Mouse (Mus musculus): ENCODE data around the gene Catsperz. TPM values are rescaled to one million over a fixed set of nuclear protein-coding genes. Genes with fewer than 3 reads are reported as not detected.

Catsperz gene
- polyA plus RNA-seq, 1 experiment = 5.2 TPM

DNA sequence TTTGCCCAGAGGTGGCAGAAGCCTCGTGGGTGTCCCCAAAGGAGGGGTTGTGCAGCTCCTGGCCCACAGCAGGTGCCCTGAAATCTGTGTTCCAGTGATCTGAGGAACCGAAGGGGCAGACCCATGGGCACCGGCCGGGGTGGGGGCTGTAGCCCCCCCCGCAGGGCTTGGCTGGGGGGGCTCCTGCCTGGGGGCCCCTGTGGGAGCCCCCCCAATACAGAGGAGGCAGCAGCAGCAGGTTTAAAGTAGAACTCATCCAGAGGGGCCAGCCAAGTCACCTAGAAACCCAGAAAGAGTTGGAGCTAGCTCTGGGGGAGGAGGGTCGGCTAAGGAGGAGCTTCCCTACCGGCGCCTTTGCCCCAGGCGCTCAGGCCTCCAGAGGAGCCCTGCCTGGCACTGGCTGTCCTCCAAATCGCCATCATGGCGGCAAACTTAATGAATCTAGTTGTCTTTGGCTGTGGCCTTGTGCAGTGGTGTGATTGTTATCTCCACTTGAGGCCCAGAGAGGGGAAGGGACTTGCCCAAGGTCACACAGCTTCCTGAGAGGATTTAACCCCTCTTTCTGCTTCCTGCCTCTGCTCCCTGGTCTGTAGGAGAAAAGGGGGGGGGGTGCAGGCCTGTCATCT, 45.4 kb upstream of the Catsperz start:
- no peak for DNase-seq
- Histone ChIP-seq H3K36me3 (ENCODE audit: control insufficient read depth, insufficient read depth, low read length) (no peaks in the 10 kb centered on the region), H3K27me3 (ENCODE audit: control insufficient read depth, insufficient read depth, low read length) (no peaks in the 10 kb centered on the region), H3K4me1 (replicated peaks; ENCODE audit: control insufficient read depth, insufficient read depth, low read length) (peaks cover 30% of the 10 kb centered on the region), H3K4me3 (ENCODE audit: control insufficient read depth, insufficient read depth, low read length) (no peak overlapping the region), H3K27ac (ENCODE audit: control insufficient read depth, insufficient read depth, low read length) (no peak overlapping the region)
- 51% methylated on average over 11 of the region's 11 CpGs for WGBS
- no peak for TF ChIP-seq CTCF (IDR thresholded peaks at IDR 0.05; ENCODE audit: borderline replicate concordance, control insufficient read depth, extremely low read depth, insufficient read depth, low read length, poor library complexity)
- TF ChIP-seq POLR2A (IDR thresholded peaks at IDR 0.05; ENCODE audit: control insufficient read depth, extremely low read depth, insufficient read depth, low read length, poor library complexity) = no peak

DNA sequence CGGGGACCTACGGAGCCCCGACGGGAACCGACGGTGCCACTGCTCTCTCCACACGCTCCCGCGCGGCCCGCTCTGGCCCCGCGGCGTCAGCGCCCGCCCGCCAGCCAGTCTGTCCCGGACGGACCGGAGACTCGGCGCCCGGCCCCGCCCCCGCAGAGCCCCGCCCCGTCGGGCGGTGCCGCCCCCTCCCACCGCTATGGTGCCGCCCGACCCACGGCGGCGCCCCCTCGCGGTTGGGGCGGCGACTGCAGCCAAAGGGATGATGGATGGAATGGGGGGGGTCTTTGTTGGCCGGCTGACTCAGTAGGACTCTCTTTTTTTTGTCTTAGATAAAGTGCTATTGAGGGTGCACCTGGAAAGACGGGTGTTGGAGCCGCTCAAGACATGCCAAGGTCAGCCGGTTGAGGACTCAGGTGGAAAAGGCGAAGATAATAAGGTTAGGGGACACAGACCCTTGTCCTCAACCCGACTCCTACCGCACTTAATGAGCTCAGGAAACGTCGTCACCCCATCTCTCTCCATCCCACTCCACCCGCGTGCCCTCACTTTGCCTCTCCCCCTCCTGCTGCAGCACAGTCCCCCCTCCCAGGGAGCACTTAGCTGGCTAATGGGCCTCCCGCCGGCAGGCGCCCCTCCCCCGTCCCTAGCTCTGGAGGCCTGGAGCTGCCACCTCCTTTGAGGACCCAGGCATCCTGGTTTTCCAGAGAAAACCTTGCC, 44.6 kb upstream of the Catsperz start:
- peak; percentile 67 for DNase-seq
- no peaks in the 10 kb centered on the region for H3K27me3 ChIP-seq (ENCODE audit: control insufficient read depth, insufficient read depth, low read length)
- H3K4me1 ChIP-seq (replicated peaks; ENCODE audit: control insufficient read depth, insufficient read depth, low read length) = peaks cover 30% of the 10 kb centered on the region
- 2% methylated on average over 55 of the region's 55 CpGs for WGBS
- TF ChIP-seq POLR2A (IDR thresholded peaks at IDR 0.05; ENCODE audit: control insufficient read depth, extremely low read depth, insufficient read depth, low read length, poor library complexity) (no peak), CTCF (IDR thresholded peaks at IDR 0.05; ENCODE audit: borderline replicate concordance, control insufficient read depth, extremely low read depth, insufficient read depth, low read length, poor library complexity) (peak; percentile 94)
- no peak overlapping the region for H3K27ac ChIP-seq (ENCODE audit: control insufficient read depth, insufficient read depth, low read length)
- H3K4me3 ChIP-seq (ENCODE audit: control insufficient read depth, insufficient read depth, low read length) = peak overlapping the region; percentile 51
- no peaks in the 10 kb centered on the region for H3K36me3 ChIP-seq (ENCODE audit: control insufficient read depth, insufficient read depth, low read length)

DNA sequence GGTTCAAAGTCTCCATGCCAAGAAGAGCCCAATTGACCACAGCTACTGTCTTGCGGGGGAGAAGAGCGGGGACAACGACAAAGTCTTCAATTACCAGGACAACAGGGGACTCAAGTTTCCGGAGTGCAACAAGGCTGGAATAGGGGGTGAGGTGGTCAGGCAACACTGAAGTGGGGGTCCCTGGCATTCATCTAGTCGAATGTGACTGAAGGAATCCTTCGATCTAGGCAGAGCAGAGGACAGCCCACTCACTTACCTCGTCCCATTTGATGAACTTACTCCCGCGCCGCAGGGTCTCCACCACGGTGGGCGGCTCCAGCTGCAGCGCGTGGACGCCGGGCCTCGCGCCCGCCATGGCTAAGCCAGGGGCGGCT, 44.1 kb upstream of the Catsperz start:
- WGBS = 3% methylated on average over 20 of the region's 20 CpGs
- H3K4me3 ChIP-seq (ENCODE audit: control insufficient read depth, insufficient read depth, low read length) = peak overlapping the region; percentile 51
- peaks cover 30% of the 10 kb centered on the region for H3K4me1 ChIP-seq (replicated peaks; ENCODE audit: control insufficient read depth, insufficient read depth, low read length)
- H3K36me3 ChIP-seq (ENCODE audit: control insufficient read depth, insufficient read depth, low read length) = no peaks in the 10 kb centered on the region
- no peak for DNase-seq
- TF ChIP-seq CTCF (IDR thresholded peaks at IDR 0.05; ENCODE audit: borderline replicate concordance, control insufficient read depth, extremely low read depth, insufficient read depth, low read length, poor library complexity) (no peak), POLR2A (IDR thresholded peaks at IDR 0.05; ENCODE audit: control insufficient read depth, extremely low read depth, insufficient read depth, low read length, poor library complexity) (no peak)
- no peaks in the 10 kb centered on the region for H3K27me3 ChIP-seq (ENCODE audit: control insufficient read depth, insufficient read depth, low read length)
- no peak overlapping the region for H3K27ac ChIP-seq (ENCODE audit: control insufficient read depth, insufficient read depth, low read length)

DNA sequence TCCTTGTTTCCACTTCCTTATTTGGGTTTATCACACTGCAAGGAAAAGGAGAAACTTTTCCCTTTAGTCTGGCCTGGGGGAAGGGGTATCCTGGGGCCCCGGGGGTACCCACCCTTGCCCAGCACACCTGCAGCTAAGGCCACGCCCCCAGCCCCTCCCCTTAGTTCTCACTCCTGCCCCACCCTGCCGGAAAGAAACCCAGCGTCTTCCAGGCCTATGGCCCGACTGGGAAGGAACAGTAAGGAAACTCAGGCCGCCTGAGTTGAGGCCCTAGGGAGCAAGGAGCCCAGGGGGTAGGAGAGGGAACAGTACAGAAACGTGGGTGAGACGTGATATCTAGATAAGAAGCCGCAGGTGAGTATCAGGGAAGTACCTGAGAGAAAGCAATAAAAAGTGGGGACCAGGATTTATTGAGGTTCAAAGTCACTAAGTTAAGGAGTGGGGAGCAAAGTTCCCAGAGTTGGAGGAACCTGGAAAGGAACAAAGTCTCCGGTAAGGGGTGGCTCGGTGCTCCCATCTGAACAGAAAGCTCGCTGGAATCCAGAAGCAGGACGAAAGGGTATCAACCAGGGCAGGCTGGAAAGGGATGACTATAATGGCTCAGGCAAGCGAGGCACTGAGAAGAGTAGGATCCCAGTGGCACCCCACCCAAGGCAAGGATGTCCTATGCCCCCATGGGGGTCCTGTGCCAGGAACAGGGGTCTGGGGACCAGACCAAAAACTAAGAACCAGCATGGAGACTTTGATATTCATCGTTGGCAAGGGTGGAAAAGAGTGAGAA, 43.5 kb upstream of the Catsperz start:
- no peak overlapping the region for H3K27ac ChIP-seq (ENCODE audit: control insufficient read depth, insufficient read depth, low read length)
- TF ChIP-seq POLR2A (IDR thresholded peaks at IDR 0.05; ENCODE audit: control insufficient read depth, extremely low read depth, insufficient read depth, low read length, poor library complexity) (no peak), CTCF (IDR thresholded peaks at IDR 0.05; ENCODE audit: borderline replicate concordance, control insufficient read depth, extremely low read depth, insufficient read depth, low read length, poor library complexity) (no peak)
- 0 out of 2 replicates have a peak overlapping the region, but pooled peaks have one; percentile 3 for H3K4me3 ChIP-seq (ENCODE audit: control insufficient read depth, insufficient read depth, low read length)
- no peaks in the 10 kb centered on the region for H3K36me3 ChIP-seq (ENCODE audit: control insufficient read depth, insufficient read depth, low read length)
- peak; percentile 39 for DNase-seq
- no peaks in the 10 kb centered on the region for H3K27me3 ChIP-seq (ENCODE audit: control insufficient read depth, insufficient read depth, low read length)
- H3K4me1 ChIP-seq (replicated peaks; ENCODE audit: control insufficient read depth, insufficient read depth, low read length) = peaks cover 27% of the 10 kb centered on the region
- WGBS = 26% methylated on average over 15 of the region's 15 CpGs

DNA sequence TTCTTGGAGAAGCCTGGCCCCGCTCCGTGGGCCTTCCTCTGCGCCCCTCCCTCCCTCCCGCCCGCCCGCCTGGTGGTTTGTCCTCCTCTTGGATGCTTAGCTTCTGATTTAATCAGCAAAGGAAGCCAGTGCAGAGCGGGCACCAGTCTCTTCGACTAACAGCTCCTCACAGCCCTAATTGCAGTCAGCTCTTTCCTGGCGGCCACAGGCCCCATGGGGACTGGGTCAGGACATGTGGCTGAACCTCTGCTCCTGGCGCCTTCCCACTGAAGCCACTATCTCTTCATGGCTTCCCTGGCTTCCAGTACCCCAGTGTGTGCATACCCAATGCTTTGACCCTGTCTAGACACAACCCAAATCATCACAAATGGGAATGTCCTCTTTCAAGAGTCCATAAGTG, 31.3 kb upstream of the Catsperz start:
- no peak overlapping the region for H3K27ac ChIP-seq (ENCODE audit: control insufficient read depth, insufficient read depth, low read length)
- no peak for DNase-seq
- WGBS = 90% methylated on average over 10 of the region's 10 CpGs
- no peak for TF ChIP-seq POLR2A (IDR thresholded peaks at IDR 0.05; ENCODE audit: control insufficient read depth, extremely low read depth, insufficient read depth, low read length, poor library complexity)
- no peak for TF ChIP-seq CTCF (IDR thresholded peaks at IDR 0.05; ENCODE audit: borderline replicate concordance, control insufficient read depth, extremely low read depth, insufficient read depth, low read length, poor library complexity)
- H3K36me3 ChIP-seq (ENCODE audit: control insufficient read depth, insufficient read depth, low read length) = no peaks in the 10 kb centered on the region
- H3K4me1 ChIP-seq (replicated peaks; ENCODE audit: control insufficient read depth, insufficient read depth, low read length) = peaks cover 12% of the 10 kb centered on the region
- H3K27me3 ChIP-seq (ENCODE audit: control insufficient read depth, insufficient read depth, low read length) = no peaks in the 10 kb centered on the region
- no peak overlapping the region for H3K4me3 ChIP-seq (ENCODE audit: control insufficient read depth, insufficient read depth, low read length)

DNA sequence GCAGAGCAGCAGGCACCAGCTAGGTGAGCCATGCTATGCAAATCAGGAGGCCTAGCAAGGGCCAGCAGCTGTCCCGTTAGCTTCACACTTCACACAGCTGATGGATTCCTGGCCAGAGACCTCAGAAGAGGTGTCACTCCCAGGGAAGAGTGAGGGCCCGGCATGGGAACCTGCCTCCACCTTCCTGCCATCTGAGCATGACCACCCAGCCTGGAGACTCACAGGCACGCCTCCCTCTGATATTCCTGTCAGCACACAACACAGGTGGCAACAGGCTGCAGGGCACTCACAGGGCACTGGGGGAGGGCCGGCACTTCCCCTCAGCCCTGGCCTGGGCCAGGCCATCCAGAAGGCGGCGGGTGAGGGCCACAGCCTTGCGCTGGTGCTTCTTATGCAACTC, 30.2 kb upstream of the Catsperz start:
- DNase-seq = no peak
- no peak for TF ChIP-seq CTCF (IDR thresholded peaks at IDR 0.05; ENCODE audit: borderline replicate concordance, control insufficient read depth, extremely low read depth, insufficient read depth, low read length, poor library complexity)
- no peak for TF ChIP-seq POLR2A (IDR thresholded peaks at IDR 0.05; ENCODE audit: control insufficient read depth, extremely low read depth, insufficient read depth, low read length, poor library complexity)
- WGBS = 95% methylated on average over 7 of the region's 7 CpGs
- Histone ChIP-seq H3K4me3 (ENCODE audit: control insufficient read depth, insufficient read depth, low read length) (no peak overlapping the region), H3K27ac (ENCODE audit: control insufficient read depth, insufficient read depth, low read length) (no peak overlapping the region), H3K27me3 (ENCODE audit: control insufficient read depth, insufficient read depth, low read length) (no peaks in the 10 kb centered on the region), H3K4me1 (replicated peaks; ENCODE audit: control insufficient read depth, insufficient read depth, low read length) (peaks cover 15% of the 10 kb centered on the region), H3K36me3 (ENCODE audit: control insufficient read depth, insufficient read depth, low read length) (no peaks in the 10 kb centered on the region)
